Mouse (Mus musculus) spleen, postnatal 4 days (tissue): Measurements from ENCODE around the gene 4930467E23Rik.
"Not testable (repeated sequence)": the region's sequence is repeated elsewhere in the genome, so short reads cannot be mapped to it uniquely, and the experiment has no call there.

Experiments used
- DNase-seq, 2 experiments: peaks; one replicate each; pipeline ENCODE4 v3.0.0; 2022; ENCODE audit warnings: low spot score in 2 of 2

Gene 4930467E23Rik

DNA sequence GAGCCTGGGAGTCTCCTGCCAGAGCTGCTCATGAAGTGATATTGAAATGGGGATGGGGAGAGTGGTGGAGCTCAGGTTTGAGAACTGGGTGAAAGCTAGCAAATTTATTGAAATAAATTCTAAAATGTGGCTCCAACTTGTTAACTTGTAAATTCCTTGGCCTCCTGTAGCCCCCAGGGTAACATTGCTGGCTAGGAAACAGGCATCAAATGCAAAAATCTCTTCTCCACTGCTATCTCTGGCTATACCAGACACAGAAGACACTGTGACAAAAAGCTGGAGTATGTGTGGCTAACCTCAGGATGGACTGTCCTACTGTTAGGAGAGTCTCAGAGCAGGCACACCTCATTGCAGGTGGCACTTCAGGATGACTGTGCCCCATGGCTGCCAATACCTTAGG is 51.3 kb downstream of the 4930467E23Rik start:
- peak in 1 of 2 experiments; percentile 68 for DNase-seq

DNA sequence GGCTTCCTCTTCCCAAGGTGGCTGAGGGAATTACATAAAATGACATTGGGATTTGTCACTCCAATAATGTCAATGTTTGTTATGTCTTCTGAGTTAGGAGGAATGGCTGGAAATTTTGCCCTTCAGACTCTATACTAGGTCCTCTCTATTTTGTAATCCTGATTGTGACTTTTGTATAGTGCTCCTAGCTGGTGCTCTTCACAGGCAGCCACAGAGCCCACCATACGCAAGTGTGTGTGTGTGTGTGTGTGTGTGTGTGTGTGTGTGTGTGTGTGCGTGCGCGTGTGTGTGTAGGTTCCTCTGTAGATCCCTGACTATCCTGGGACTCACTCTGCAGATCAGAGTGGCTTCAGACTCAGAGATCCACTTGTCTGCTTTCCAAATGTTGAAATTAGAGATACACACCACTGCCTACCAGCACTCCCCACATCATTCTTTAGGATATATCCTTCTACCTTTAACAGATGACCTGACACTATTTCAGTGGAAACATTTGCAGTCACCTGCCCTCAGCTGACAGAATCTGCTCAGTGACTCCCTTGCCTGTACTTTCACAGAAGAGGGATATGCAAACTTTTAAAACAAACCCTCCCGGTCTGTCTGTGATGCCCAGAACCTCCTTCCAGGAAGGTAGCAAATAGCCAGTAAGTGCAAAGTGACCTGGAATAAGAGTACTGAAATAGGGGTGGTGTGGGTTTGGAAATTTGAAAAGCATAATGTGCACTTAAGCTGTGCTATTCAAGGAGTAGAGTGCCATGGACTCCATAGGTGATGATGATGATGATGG is 52.1 kb downstream of the 4930467E23Rik start:
- peak in 1 of 2 experiments; percentile 77 for DNase-seq

- DNase-seq, result peak in 1 of 2 experiments; percentile 77
These were observed 53.4 kb downstream of the 4930467E23Rik start for GRCm38 (mm10) chr8:19782736-19783135.

GRCm38 (mm10) chr8:19783860-19784259 is 54.5 kb downstream of the 4930467E23Rik start:
- not testable (repeated sequence) for DNase-seq

DNA sequence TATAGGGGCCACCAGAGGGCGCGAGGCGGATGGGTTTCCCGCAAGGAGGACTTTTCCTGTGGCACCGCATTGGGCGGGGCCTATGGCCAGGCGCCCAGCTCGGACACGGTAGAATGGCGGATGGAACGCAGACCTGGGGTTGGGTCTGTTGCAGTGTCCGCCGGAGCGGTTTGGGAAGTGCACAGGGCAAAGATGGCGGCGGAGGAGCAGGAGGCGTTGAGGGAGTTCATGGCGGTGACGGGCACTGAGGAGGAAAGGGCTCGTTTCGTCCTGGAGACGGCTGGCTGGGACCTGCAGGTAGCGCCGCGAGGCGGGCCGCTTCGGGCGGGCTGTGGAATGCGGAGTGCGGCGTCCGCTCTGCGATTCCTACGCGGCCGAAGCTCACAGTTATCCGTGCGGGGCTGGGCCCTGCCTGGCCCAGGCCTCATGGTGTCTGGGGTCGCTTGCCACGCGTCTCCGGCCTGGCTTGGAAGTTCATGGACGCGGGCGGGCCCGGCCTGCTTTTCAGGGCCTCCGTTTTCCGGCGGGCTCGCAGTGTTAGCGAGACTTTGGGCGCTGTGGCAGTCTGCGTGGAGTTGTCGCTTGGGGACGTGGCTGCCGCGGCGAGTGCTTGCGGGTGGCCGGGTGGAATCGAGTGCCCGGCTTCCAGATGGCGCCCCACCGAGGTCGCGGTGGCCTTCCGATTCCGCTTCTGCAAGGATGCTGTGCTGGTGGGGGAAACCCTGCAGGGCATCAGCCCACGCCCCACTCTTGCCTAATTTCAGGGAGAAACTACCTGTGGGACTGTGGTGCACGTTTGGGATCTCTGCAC is 55.4 kb downstream of the 4930467E23Rik start:
- peak; percentile 94 to 98 for DNase-seq

- DNase-seq, result not testable (repeated sequence)
These were observed 63.3 kb downstream of the 4930467E23Rik start for GRCm38 (mm10) chr8:19792696-19793095.
